Mouse (Mus musculus) macrophage (primary cell): ENCODE data around the gene Eif4a3. TPM values are rescaled to one million over a fixed set of nuclear protein-coding genes. Genes with fewer than 3 reads are reported as not detected.

Source experiments
- H3K27ac ChIP-seq: fragments of 350-480 bp; formaldehyde crosslinking; 2 replicates; pipeline ENCODE4 v1.9.0; 2021
- H3K36me3 ChIP-seq: fragments of 350-480 bp; formaldehyde crosslinking; 2 replicates; pipeline ENCODE4 v1.9.0; 2021; ENCODE audit errors: inconsistent target
- H3K4me3 ChIP-seq: fragments of 350-480 bp; formaldehyde crosslinking; 2 replicates; pipeline ENCODE4 v1.9.0; 2021; ENCODE audit errors: inconsistent target
- H3K79me2 ChIP-seq: fragments of 350-480 bp; formaldehyde crosslinking; 2 replicates; pipeline ENCODE4 v1.9.0; 2021; ENCODE audit errors: inconsistent target
- WGBS: methylation state at CpG from one replicate; pipeline ENCODE4 v1.1.7; 2026; ENCODE audit warnings: inconsistent platforms; ENCODE audit not compliant: missing documents; 5-methylcytosine and 5-hydroxymethylcytosine counted together
- polyA plus RNA-seq: library from polyadenylated mRNA; stranded (reverse); fragments of 250-400 nt; gene quantifications from 3 replicates; pipeline ENCODE4 v1.2.4, GENCODE M21; 2018; ENCODE audit warnings: inconsistent platforms

Gene Eif4a3
- polyA plus RNA-seq, 1 experiment from 2014 or later: 79.7 TPM

DNA sequence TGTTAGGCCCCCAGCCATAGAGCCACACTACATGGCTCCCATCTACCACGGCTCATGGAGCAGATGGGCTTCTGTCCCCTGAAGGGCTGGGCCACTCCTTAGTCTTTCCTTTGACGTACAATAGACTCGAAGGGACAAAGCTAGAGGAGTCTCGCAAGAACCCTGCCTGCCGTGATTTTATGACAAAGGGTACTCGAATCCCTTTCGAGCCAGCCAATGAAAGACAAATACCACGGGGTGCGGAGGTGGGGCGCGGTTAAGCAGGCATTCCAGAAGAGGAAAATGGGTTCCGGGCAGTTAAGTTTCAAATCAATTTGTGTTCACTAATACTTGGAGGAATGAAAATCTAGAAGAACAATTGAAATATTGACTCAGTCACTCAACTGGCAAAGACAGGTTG is 60.4 kb downstream of the Eif4a3 start:
- H3K4me3 ChIP-seq: no peak overlapping the region
- WGBS: 96% methylated on average over 11 of the region's 12 CpGs

More for the DNA sequence above, 60.4 kb downstream of the Eif4a3 start:
- Histone ChIP-seq H3K79me2 (no peaks in the 10 kb centered on the region), H3K36me3 (no peaks in the 10 kb centered on the region), H3K27ac (no peak overlapping the region)

Other genes with a start within 250 kb of the Eif4a3 start
- 7.4 to 14.3 TPM (median 12.7 TPM) in 3 replicates for gene Cbx4, start 213.9 kb downstream of the Eif4a3 start, polyA plus RNA-seq
- 3.2 to 6.5 TPM (median 4.1 TPM) in 3 replicates for gene Tbc1d16, start 71.6 kb downstream of the Eif4a3 start, polyA plus RNA-seq
- gene Ccdc40, start 71.5 kb downstream of the Eif4a3 start, polyA plus RNA-seq: 0.67 to 1.2 TPM (median 0.70 TPM) in 3 replicates
- gene Gaa, start 32.2 kb downstream of the Eif4a3 start, polyA plus RNA-seq: 61.8 to 138 TPM (median 92.6 TPM) in 3 replicates
- 0.06 to 0.68 TPM (median 0.22 TPM) in 3 replicates for gene Card14, start 7.7 kb upstream of the Eif4a3 start, polyA plus RNA-seq
- gene Sgsh, start 55.4 kb upstream of the Eif4a3 start, polyA plus RNA-seq: 29.1 to 46.3 TPM (median 41.6 TPM) in 3 replicates
- gene Slc26a11, start 55.5 kb upstream of the Eif4a3 start, polyA plus RNA-seq: 18.1 to 63.0 TPM (median 27.9 TPM) in 3 replicates
- 207 to 477 TPM (median 276 TPM) in 3 replicates for gene Rnf213, start 93.0 kb upstream of the Eif4a3 start, polyA plus RNA-seq
- gene Endov, start 191.3 kb upstream of the Eif4a3 start, polyA plus RNA-seq: 3.4 to 6.4 TPM (median 4.1 TPM) in 3 replicates
- gene Nptx1, start 247.7 kb upstream of the Eif4a3 start, polyA plus RNA-seq: 0.11 to 6.8 TPM (median 0.20 TPM) in 3 replicates